Mouse (Mus musculus): Measurements from ENCODE around the gene Tmem8. TPM values are rescaled to one million over a fixed set of nuclear protein-coding genes. Genes with fewer than 3 reads are reported as not detected.

The Tmem8 gene
- polyA plus RNA-seq, 1 experiment from 2014 or later = 1.6 TPM

DNA sequence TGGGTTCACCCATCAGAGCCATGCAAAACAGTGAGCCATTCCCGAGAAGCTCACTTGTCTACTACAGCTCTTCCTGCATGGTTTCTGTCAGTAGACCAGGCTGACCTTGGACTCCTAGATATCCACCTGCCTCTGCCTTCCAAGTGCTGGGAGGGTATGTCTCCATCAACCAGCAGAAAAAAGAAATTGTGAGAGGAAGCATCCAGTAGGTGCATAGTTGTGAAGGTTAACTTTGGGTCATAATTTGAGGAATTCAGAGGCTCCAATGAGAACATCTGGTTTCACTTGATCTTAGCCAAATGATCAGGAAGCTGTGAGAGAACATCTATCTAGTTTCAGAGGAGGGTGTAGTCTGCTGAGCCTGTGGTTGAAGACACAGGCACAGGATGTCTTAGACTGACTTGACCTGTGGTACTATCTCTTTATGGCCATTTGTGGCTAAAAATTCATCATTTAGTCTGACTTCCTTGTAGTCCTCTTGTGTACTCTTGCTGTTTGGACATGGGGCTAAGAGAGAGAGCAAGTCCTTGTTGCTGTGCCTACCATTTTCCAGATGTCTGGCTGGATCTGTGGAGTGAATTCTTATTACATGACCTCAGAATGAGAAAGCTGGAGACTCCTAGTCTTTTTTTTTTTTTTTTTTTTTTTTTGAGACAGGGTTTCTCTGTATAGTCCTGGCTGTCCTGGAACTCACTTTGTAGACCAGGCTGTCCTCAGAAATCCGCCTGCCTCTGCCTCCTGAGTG lies 39.0 kb downstream of the Tmem8 start:
- no peak for ATAC-seq (ENCODE audit: low read depth)
- no peaks in the 10 kb centered on the region for H3K9me3 ChIP-seq (replicated peaks; ENCODE audit: control insufficient read depth, low read length)
- no peak overlapping the region for H3K9ac ChIP-seq (ENCODE audit: low read depth, low read length)
- H3K36me3 ChIP-seq (ENCODE audit: control insufficient read depth, insufficient read depth) = peaks cover 8% of the 10 kb centered on the region
- H3K27me3 ChIP-seq (ENCODE audit: control insufficient read depth, insufficient read depth, low read depth, low read length) = no peaks in the 10 kb centered on the region
- H3K4me2 ChIP-seq (ENCODE audit: low read depth, low read length) = no peak overlapping the region
- H3K4me1 ChIP-seq (ENCODE audit: control insufficient read depth, low read depth, low read length) = no peaks in the 10 kb centered on the region
- 74% methylated on average over 2 of the region's 2 CpGs for WGBS (ENCODE audit: insufficient replicate concordance)
- H3K27ac ChIP-seq (ENCODE audit: low read length) = no peak overlapping the region
- H3K4me3 ChIP-seq (ENCODE audit: low read depth, low read length) = no peak overlapping the region

GRCm38 (mm10) chr17:26162736-26163135 lies 49.6 kb downstream of the Tmem8 start:
- no peak overlapping the region for H3K9ac ChIP-seq (ENCODE audit: low read depth, low read length)
- no peaks in the 10 kb centered on the region for H3K27me3 ChIP-seq (ENCODE audit: control insufficient read depth, insufficient read depth, low read depth, low read length)
- H3K9me3 ChIP-seq (replicated peaks; ENCODE audit: control insufficient read depth, low read length) = no peaks in the 10 kb centered on the region
- ATAC-seq (ENCODE audit: low read depth) = no peak
- H3K4me1 ChIP-seq (ENCODE audit: control insufficient read depth, low read depth, low read length) = no peaks in the 10 kb centered on the region
- WGBS (ENCODE audit: insufficient replicate concordance) = 79% methylated on average over 1 of the region's 1 CpGs
- H3K36me3 ChIP-seq (ENCODE audit: control insufficient read depth, insufficient read depth) = no peaks in the 10 kb centered on the region
- H3K27ac ChIP-seq (ENCODE audit: low read length) = no peak overlapping the region
- H3K4me3 ChIP-seq (ENCODE audit: low read depth, low read length) = no peak overlapping the region
- no peak overlapping the region for H3K4me2 ChIP-seq (ENCODE audit: low read depth, low read length)

DNA sequence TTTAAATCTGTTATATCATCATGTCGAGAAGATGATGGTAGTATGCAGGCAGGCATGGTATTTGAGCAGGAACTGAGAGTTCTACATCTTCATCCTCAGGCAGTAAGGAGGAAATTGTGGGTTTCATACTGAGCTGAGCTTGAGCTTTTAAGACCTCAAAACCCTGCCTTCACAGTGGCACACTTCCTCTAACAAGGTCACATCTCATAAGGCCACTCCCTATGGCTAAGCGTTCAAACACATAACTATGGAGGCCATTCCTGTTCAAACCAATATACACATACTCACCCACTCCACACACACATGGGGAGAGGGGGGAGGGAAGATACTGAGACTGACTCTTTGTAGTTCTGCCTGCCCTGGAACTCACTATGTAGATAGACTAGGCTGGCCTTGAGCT lies 54.9 kb downstream of the Tmem8 start:
- WGBS (ENCODE audit: insufficient replicate concordance) = 16% methylated on average over 2 of the region's 2 CpGs
- H3K36me3 ChIP-seq (ENCODE audit: control insufficient read depth, insufficient read depth) = no peaks in the 10 kb centered on the region

More for the DNA sequence above, 54.9 kb downstream of the Tmem8 start:
- Histone ChIP-seq H3K27ac (ENCODE audit: low read length) (no peak overlapping the region), H3K4me3 (ENCODE audit: low read depth, low read length) (no peak overlapping the region), H3K9me3 (replicated peaks; ENCODE audit: control insufficient read depth, low read length) (no peaks in the 10 kb centered on the region), H3K9ac (ENCODE audit: low read depth, low read length) (no peak overlapping the region), H3K27me3 (ENCODE audit: control insufficient read depth, insufficient read depth, low read depth, low read length) (no peaks in the 10 kb centered on the region), H3K4me1 (ENCODE audit: control insufficient read depth, low read depth, low read length) (no peaks in the 10 kb centered on the region), H3K4me2 (ENCODE audit: low read depth, low read length) (no peak overlapping the region)
- no peak for ATAC-seq (ENCODE audit: low read depth)

Other genes starting within 250 kb of the Tmem8 start
- gene Mcrip2, start 244.5 kb upstream of the Tmem8 start, polyA plus RNA-seq (2015; fragmentation: Nextera tagmentation; extraction: Ambion mirVana) = 32.8 and 37.0 TPM in 2 replicates
- 47.8 and 50.5 TPM in 2 replicates for gene Mettl26, start 238.2 kb upstream of the Tmem8 start, polyA plus RNA-seq (2015; fragmentation: Nextera tagmentation; extraction: Ambion mirVana)
- 0.30 and 0.42 TPM in 2 replicates for gene Wfikkn1, start 232.4 kb upstream of the Tmem8 start, polyA plus RNA-seq (2015; fragmentation: Nextera tagmentation; extraction: Ambion mirVana)
- gene Rab40c, start 193.6 kb upstream of the Tmem8 start, polyA plus RNA-seq (2015; fragmentation: Nextera tagmentation; extraction: Ambion mirVana) = 6.2 and 7.0 TPM in 2 replicates
- gene Pigq, start 168.4 kb upstream of the Tmem8 start, polyA plus RNA-seq (2015; fragmentation: Nextera tagmentation; extraction: Ambion mirVana) = 147 and 154 TPM in 2 replicates
- 6.8 and 7.8 TPM in 2 replicates for gene Nhlrc4, start 168.3 kb upstream of the Tmem8 start, polyA plus RNA-seq (2015; fragmentation: Nextera tagmentation; extraction: Ambion mirVana)
- 0.13 and 0.16 TPM in 2 replicates for gene A930017K11Rik, start 160.7 kb upstream of the Tmem8 start, polyA plus RNA-seq (2015; fragmentation: Nextera tagmentation; extraction: Ambion mirVana)
- 8.0 and 9.9 TPM in 2 replicates for gene Capn15, start 127.5 kb upstream of the Tmem8 start, polyA plus RNA-seq (2015; fragmentation: Nextera tagmentation; extraction: Ambion mirVana)
- gene Rab11fip3, start 43.7 kb upstream of the Tmem8 start, polyA plus RNA-seq (2015; fragmentation: Nextera tagmentation; extraction: Ambion mirVana) = 1.4 and 1.7 TPM in 2 replicates
- 21.2 and 26.3 TPM in 2 replicates for gene Decr2, start 23.0 kb upstream of the Tmem8 start, polyA plus RNA-seq (2015; fragmentation: Nextera tagmentation; extraction: Ambion mirVana)
- 30.1 and 30.9 TPM in 2 replicates for gene Nme4, start 17.7 kb upstream of the Tmem8 start, polyA plus RNA-seq (2015; fragmentation: Nextera tagmentation; extraction: Ambion mirVana)
- 106 and 117 TPM in 2 replicates for gene Mrpl28, start 10.2 kb downstream of the Tmem8 start, polyA plus RNA-seq (2015; fragmentation: Nextera tagmentation; extraction: Ambion mirVana)
- gene Axin1, start 25.4 kb downstream of the Tmem8 start, polyA plus RNA-seq (2015; fragmentation: Nextera tagmentation; extraction: Ambion mirVana) = 2.3 and 2.6 TPM in 2 replicates
- gene Pdia2, start 85.8 kb downstream of the Tmem8 start, polyA plus RNA-seq (2015; fragmentation: Nextera tagmentation; extraction: Ambion mirVana) = 55.6 and 65.1 TPM in 2 replicates
- gene Rgs11, start 89.7 kb downstream of the Tmem8 start, polyA plus RNA-seq (2015; fragmentation: Nextera tagmentation; extraction: Ambion mirVana) = 0.48 and 0.63 TPM in 2 replicates
- 3.3 TPM in 2 replicates for gene Arhgdig, start 94.5 kb downstream of the Tmem8 start, polyA plus RNA-seq (2015; fragmentation: Nextera tagmentation; extraction: Ambion mirVana)
- gene Fam234a, start 130.9 kb downstream of the Tmem8 start, polyA plus RNA-seq (2015; fragmentation: Nextera tagmentation; extraction: Ambion mirVana) = 18.5 and 21.4 TPM in 2 replicates
- gene Luc7l, start 139.6 kb downstream of the Tmem8 start, polyA plus RNA-seq (2015; fragmentation: Nextera tagmentation; extraction: Ambion mirVana) = 25.4 and 26.8 TPM in 2 replicates

Data from liver, embryonic 16.5 days (tissue).